Mouse (Mus musculus) liver, embryonic 14.5 days (tissue): ENCODE measurements around the gene Wif1. TPM values are rescaled to one million over a fixed set of nuclear protein-coding genes. Genes with fewer than 3 reads are reported as not detected.

Experiments used
- ATAC-seq: fragments of 200-750 bp; cut with Nextera tagmentation; 2 replicates; pipeline ENCODE4 v1.8.0; 2017; ENCODE audit warnings: moderate number of reproducible peaks, mild to moderate bottlenecking, moderate library complexity; ENCODE audit not compliant: insufficient read depth
- DNase-seq, 3 experiments: peaks; one replicate each; pipeline ENCODE4 v3.0.0-alpha.2; 2012 to 2013; ENCODE audit warnings: low read depth in 3 of 3, low spot score in 3 of 3
- H3K27ac ChIP-seq: fragments of 300-500 bp; sonication (generic); 2 replicates; pipeline ENCODE4 v1.5.1; 2014; ENCODE audit warnings: moderate library complexity, mild to moderate bottlenecking, control low read depth, inconsistent platforms
- H3K27me3 ChIP-seq: fragments of 300-500 bp; sonication (generic); 2 replicates; pipeline ENCODE4 v1.6.1; 2014; ENCODE audit warnings: mild to moderate bottlenecking, low read length, moderate library complexity; ENCODE audit not compliant: control insufficient read depth, insufficient read depth
- H3K36me3 ChIP-seq: fragments of 300-500 bp; sonication (generic); replicated peaks from 2 replicates; pipeline ENCODE4 v1.6.1; 2014; ENCODE audit warnings: low read depth; ENCODE audit not compliant: control insufficient read depth, insufficient read depth
- H3K4me1 ChIP-seq, 2 experiments: fragments of 200-500 bp in 1 of 2; fragments of 300-500 bp in 1 of 2; sonication (generic) in 1 of 2; replicated peaks; 2 replicates each; pipeline ENCODE4 v1.6.1; 2012 to 2014; ENCODE audit warnings: antibody characterized with exemption in 1 of 2, inconsistent platforms in 1 of 2, low read length in 1 of 2; ENCODE audit not compliant: control insufficient read depth in 2 of 2, insufficient read depth in 2 of 2
- H3K4me2 ChIP-seq: fragments of 300-500 bp; sonication (generic); 2 replicates; pipeline ENCODE4 v1.6.1; 2014; ENCODE audit warnings: low read depth, mild to moderate bottlenecking, control low read depth, moderate library complexity
- H3K4me3 ChIP-seq, 2 experiments: fragments of 200-500 bp in 1 of 2; fragments of 300-500 bp in 1 of 2; sonication (generic) in 1 of 2; 2 replicates each; pipeline ENCODE4 v1.5.1; 2012 to 2014; ENCODE audit warnings: low read depth in 2 of 2, low read length in 2 of 2, mild to moderate bottlenecking in 2 of 2, control low read depth in 1 of 2, inconsistent platforms in 1 of 2, moderate library complexity in 1 of 2; ENCODE audit not compliant: insufficient read depth in 1 of 2
- H3K9ac ChIP-seq: fragments of 300-500 bp; sonication (generic); replicated peaks from 2 replicates; pipeline ENCODE4 v1.6.1; 2014; ENCODE audit warnings: mild to moderate bottlenecking, control low read depth, moderate library complexity
- H3K9me3 ChIP-seq: fragments of 300-500 bp; sonication (generic); 2 replicates; pipeline ENCODE4 v1.6.1; 2016; ENCODE audit warnings: low read length, mixed read lengths; ENCODE audit not compliant: control insufficient read depth
- CTCF ChIP-seq: IDR thresholded peaks from 2 replicates; pipeline ENCODE4 v1.5.1; 2016; ENCODE audit warnings: antibody characterized with exemption, low read depth, control low read depth
- EP300 ChIP-seq: IDR thresholded peaks from 2 replicates; pipeline ENCODE4 v1.6.1; 2016; ENCODE audit warnings: antibody characterized with exemption, low read depth
- WGBS: fragments of 180-500 bp; shearing (Covaris S2); extraction: QIAGEN DNeasy Blood & Tissue Kit; methylation state at CpG from one replicate; pipeline ENCODE4 v1.1.7; 2014; ENCODE audit not compliant: insufficient replicate concordance; 5-methylcytosine and 5-hydroxymethylcytosine counted together
- polyA plus RNA-seq, 2 experiments: library from polyadenylated mRNA; depleted of rRNA in 1 of 2; stranded (reverse) in 1 of 2; unstranded in 1 of 2; fragments of >200 nt; fragmentation: Nextera tagmentation in 1 of 2; extraction: Ambion mirVana in 1 of 2; gene quantifications; 2 replicates each; pipeline versions ENCODE4 v1.2.1 to v1.2.3; 2012 to 2014

Gene Wif1
- polyA plus RNA-seq, 2 experiments: 0.54 to 0.76 TPM

GRCm38 (mm10) chr10:121040911-121041310 lies 7.2 kb downstream of the Wif1 start:
- H3K4me3 ChIP-seq: no peak overlapping the region
- H3K9me3 ChIP-seq: no peaks in the 10 kb centered on the region
- H3K27me3 ChIP-seq: no peaks in the 10 kb centered on the region
- 69% methylated on average over 14 of the region's 14 CpGs for WGBS
- DNase-seq (no peak), ATAC-seq (no peak)
- H3K4me2 ChIP-seq: no peak overlapping the region
- H3K4me1 ChIP-seq: no peaks in the 10 kb centered on the region
- H3K27ac ChIP-seq: no peak overlapping the region
- H3K36me3 ChIP-seq: no peaks in the 10 kb centered on the region
- no peak overlapping the region for H3K9ac ChIP-seq
- TF ChIP-seq CTCF (no peak), EP300 (no peak)

GRCm38 (mm10) chr10:121047440-121047839 lies 13.7 kb downstream of the Wif1 start:
- Histone ChIP-seq H3K4me1 (no peaks in the 10 kb centered on the region; a peak in 1 of 4 replicates), H3K4me3 (no peak overlapping the region), H3K4me2 (no peak overlapping the region), H3K9me3 (no peaks in the 10 kb centered on the region), H3K27ac (no peak overlapping the region), H3K36me3 (no peaks in the 10 kb centered on the region), H3K27me3 (no peaks in the 10 kb centered on the region), H3K9ac (no peak overlapping the region)
- no peak for TF ChIP-seq CTCF
- no peak for TF ChIP-seq EP300
- WGBS: 72% methylated on average over 10 of the region's 10 CpGs
- DNase-seq: no peak
- no peak for ATAC-seq

- Histone ChIP-seq H3K9me3 (no peaks in the 10 kb centered on the region), H3K36me3 (no peaks in the 10 kb centered on the region), H3K4me2 (no peak overlapping the region), H3K27me3 (no peaks in the 10 kb centered on the region), H3K4me3 (no peak overlapping the region), H3K9ac (no peak overlapping the region), H3K27ac (no peak overlapping the region), H3K4me1 (0 out of 4 replicates have a peak, but pooled peaks cover 0 to 2% of the 10 kb centered on the region in 2 experiments)
- WGBS: 72% methylated on average over 6 of the region's 6 CpGs
- no peak for DNase-seq
- TF ChIP-seq EP300 (no peak), CTCF (no peak)
- no peak for ATAC-seq
Observed at GRCm38 (mm10) chr10:121052076-121052475, 18.3 kb downstream of the Wif1 start.

GRCm38 (mm10) chr10:121055452-121056188 lies 21.9 kb downstream of the Wif1 start:
- DNase-seq (peak in 1 of 3 experiments; percentile 9), ATAC-seq (no peak)
- Histone ChIP-seq H3K27me3 (no peaks in the 10 kb centered on the region), H3K4me1 (peaks cover 0 to 6% of the 10 kb centered on the region in 2 experiments; a peak in 2 of 4 replicates), H3K4me2 (no peak overlapping the region), H3K9ac (no peak overlapping the region), H3K4me3 (no peak overlapping the region), H3K9me3 (no peaks in the 10 kb centered on the region), H3K27ac (no peak overlapping the region), H3K36me3 (no peaks in the 10 kb centered on the region)
- TF ChIP-seq CTCF: no peak
- no peak for TF ChIP-seq EP300
- WGBS: 54% methylated on average over 13 of the region's 13 CpGs

GRCm38 (mm10) chr10:121056823-121057222 lies 23.1 kb downstream of the Wif1 start:
- no peak overlapping the region for H3K4me2 ChIP-seq
- no peaks in the 10 kb centered on the region for H3K9me3 ChIP-seq
- WGBS: 59% methylated on average over 6 of the region's 6 CpGs
- peaks cover 0 to 6% of the 10 kb centered on the region in 2 experiments; a peak in 2 of 4 replicates for H3K4me1 ChIP-seq
- ATAC-seq (no peak), DNase-seq (no peak)
- H3K4me3 ChIP-seq: no peak overlapping the region
- no peaks in the 10 kb centered on the region for H3K36me3 ChIP-seq
- no peak for TF ChIP-seq EP300
- TF ChIP-seq CTCF: peak; percentile 27
- H3K27ac ChIP-seq: no peak overlapping the region
- no peak overlapping the region for H3K9ac ChIP-seq
- H3K27me3 ChIP-seq: no peaks in the 10 kb centered on the region
